Mouse (Mus musculus) liver, adult 2 months (tissue): ENCODE data around the gene Glyatl3. TPM values are rescaled to one million over a fixed set of nuclear protein-coding genes. Genes with fewer than 3 reads are reported as not detected.
A peak's percentile ranks its signal among the peaks of the same experiment; 100 is the strongest.

Experiments
- DNase-seq: peaks from one replicate; pipeline ENCODE4 v3.0.0-alpha.2; 2011; ENCODE audit warnings: low read depth, low spot score; ENCODE audit errors: extremely low read depth
- H3K27ac ChIP-seq: fragments of 200-500 bp; replicated peaks from 2 replicates; pipeline ENCODE4 v1.5.1; 2012; ENCODE audit warnings: low read depth, mild to moderate bottlenecking, control low read depth, inconsistent platforms, low read length; ENCODE audit not compliant: insufficient read depth
- H3K27me3 ChIP-seq: fragments of 200-500 bp; 2 replicates; pipeline ENCODE4 v1.6.1; 2012; ENCODE audit warnings: mild to moderate bottlenecking, moderate library complexity, low read length, inconsistent platforms; ENCODE audit not compliant: control insufficient read depth, insufficient read depth
- H3K36me3 ChIP-seq: fragments of 200-500 bp; 2 replicates; pipeline ENCODE4 v1.6.1; 2012; ENCODE audit warnings: low read length, inconsistent platforms; ENCODE audit not compliant: control insufficient read depth, insufficient read depth
- H3K4me1 ChIP-seq: fragments of 200-500 bp; 2 replicates; pipeline ENCODE4 v1.6.1; 2011; ENCODE audit warnings: low read length; ENCODE audit not compliant: control insufficient read depth, insufficient read depth
- H3K4me3 ChIP-seq: fragments of 200-500 bp; 2 replicates; pipeline ENCODE4 v1.5.1; 2011; ENCODE audit warnings: low read depth, mild to moderate bottlenecking, control low read depth, low read length, moderate library complexity; ENCODE audit not compliant: insufficient read depth
- H3K79me2 ChIP-seq: fragments of 200-500 bp; 2 replicates; pipeline ENCODE4 v1.6.1; 2012; ENCODE audit warnings: inconsistent platforms, mild to moderate bottlenecking, low read length, moderate library complexity; ENCODE audit not compliant: control insufficient read depth, insufficient read depth
- H3K9ac ChIP-seq: fragments of 200-500 bp; 2 replicates; pipeline ENCODE4 v1.6.1; 2012; ENCODE audit warnings: low read depth, mild to moderate bottlenecking, control low read depth, inconsistent platforms, low read length
- CTCF ChIP-seq: fragments of 200-500 bp; IDR thresholded peaks from 2 replicates; pipeline ENCODE4 v1.5.1; 2011; ENCODE audit warnings: low read depth, low read length, control low read depth
- POLR2A ChIP-seq: fragments of 200-500 bp; IDR thresholded peaks from 2 replicates; pipeline ENCODE4 v1.6.1; 2011; ENCODE audit warnings: low read length, control low read depth; ENCODE audit not compliant: insufficient read depth; ENCODE audit errors: extremely low read depth
- WGBS: fragments of 180-500 bp; shearing (Covaris S2); methylation state at CpG from one replicate; pipeline ENCODE4 v1.1.7; 2018; 5-methylcytosine and 5-hydroxymethylcytosine counted together
- polyA plus RNA-seq: library from polyadenylated mRNA; depleted of rRNA; stranded (reverse); fragments of >200 nt; gene quantifications from 2 replicates; pipeline ENCODE4 v1.2.3, GENCODE M21; 2012; rRNA removed
- total RNA-seq: library from RNA; depleted of rRNA; stranded (reverse); fragments of >200 nt; gene quantifications from 2 replicates; pipeline ENCODE4 v1.2.3, GENCODE M21; 2014; rRNA removed

Gene Glyatl3
- total and polyA plus RNA-seq, 2 experiments: not detected

DNA sequence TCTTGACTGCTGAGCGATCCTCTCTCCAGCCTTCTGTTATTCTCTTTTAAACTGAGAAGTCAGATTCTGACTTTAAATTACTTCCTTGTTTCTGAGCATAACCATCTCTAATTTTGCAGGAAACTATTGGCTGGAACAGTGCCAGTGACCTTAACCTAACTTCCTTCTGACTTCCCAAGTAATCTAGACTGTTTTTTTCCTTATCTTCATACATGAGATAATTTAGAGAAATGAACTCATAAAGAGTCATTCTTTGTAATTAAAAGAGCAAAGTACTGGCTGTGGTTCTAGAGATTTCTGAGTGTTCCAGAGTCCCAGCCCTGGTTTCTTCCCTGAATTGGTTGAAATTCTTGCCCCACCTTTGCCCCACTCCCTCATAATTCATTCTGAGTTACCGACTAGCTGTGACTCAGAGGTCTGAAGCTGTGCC lies 40.6 kb downstream of the Glyatl3 start:
- DNase-seq: peak; percentile 50
- no peak for TF ChIP-seq POLR2A
- no peak for TF ChIP-seq CTCF
- WGBS: 68% methylated on average over 2 of the region's 2 CpGs

DNA sequence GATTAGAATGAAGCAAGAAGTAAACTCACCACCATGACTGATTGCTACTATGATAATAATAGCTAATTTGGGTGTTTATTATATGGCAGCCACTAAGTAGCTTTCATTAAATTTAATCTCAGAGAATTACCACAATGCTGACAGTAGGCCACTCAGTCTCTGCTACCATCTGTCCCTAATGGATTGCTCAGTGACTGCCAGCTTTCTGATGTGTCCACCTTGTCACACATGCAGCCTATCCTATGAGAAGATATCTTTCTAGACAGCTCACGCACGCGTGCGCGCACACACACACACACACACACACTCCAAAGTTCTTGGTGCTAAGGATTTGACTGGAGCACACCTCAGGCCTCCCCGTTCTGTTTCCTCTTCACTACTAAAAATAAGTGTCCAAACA lies 41.5 kb downstream of the Glyatl3 start:
- Histone ChIP-seq H3K27me3 (no peaks in the 10 kb centered on the region), H3K36me3 (no peaks in the 10 kb centered on the region), H3K9ac (no peak overlapping the region), H3K27ac (no peak overlapping the region), H3K4me3 (no peak overlapping the region), H3K79me2 (no peaks in the 10 kb centered on the region), H3K4me1 (no peaks in the 10 kb centered on the region)
- DNase-seq: no peak
- WGBS: 97% methylated on average over 6 of the region's 6 CpGs
- TF ChIP-seq POLR2A: no peak
- TF ChIP-seq CTCF: no peak

More for the DNA sequence above, 40.6 kb downstream of the Glyatl3 start:
- no peaks in the 10 kb centered on the region for H3K4me1 ChIP-seq
- no peak overlapping the region for H3K27ac ChIP-seq
- no peaks in the 10 kb centered on the region for H3K79me2 ChIP-seq
- no peak overlapping the region for H3K4me3 ChIP-seq
- no peaks in the 10 kb centered on the region for H3K27me3 ChIP-seq
- no peak overlapping the region for H3K9ac ChIP-seq
- no peaks in the 10 kb centered on the region for H3K36me3 ChIP-seq

DNA sequence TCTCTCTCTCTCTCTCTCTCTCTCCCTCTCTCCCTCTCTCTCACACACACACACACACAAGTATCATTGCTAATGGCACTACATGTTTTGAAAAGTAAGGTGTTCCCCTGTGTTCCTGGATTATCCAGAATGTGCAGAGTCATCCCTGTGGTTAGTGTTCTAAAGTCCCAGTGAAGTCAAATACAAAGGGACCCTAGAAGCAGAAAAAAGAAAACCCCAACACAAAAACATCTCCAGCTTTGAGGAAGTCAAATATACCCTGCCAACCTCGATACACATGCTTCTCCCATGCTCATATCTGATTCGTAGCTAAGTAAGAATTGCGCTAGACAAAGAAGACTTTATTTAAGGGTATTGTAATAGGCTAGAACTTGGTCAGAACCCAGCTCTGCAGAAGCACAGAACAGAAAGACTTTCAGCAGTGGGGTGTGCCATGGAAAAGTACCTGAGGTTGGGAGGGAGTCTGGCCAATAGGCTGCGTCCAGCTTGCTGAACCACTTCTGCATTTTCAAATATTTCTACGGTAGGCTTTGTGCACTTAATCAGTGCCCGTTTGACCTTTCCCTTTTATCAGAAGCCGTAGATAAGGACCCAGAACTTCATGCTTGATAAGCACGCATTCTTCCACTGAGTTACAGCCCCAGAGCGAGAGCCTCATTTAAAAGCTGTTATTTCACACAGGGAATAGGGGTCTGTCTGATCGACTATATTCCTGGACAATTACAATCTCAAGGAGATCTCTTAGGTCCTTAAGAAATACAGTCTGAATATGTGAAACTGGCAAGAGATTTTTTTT lies 45.0 kb downstream of the Glyatl3 start:
- TF ChIP-seq POLR2A (no peak), CTCF (no peak)
- DNase-seq: no peak
- H3K79me2 ChIP-seq: no peaks in the 10 kb centered on the region
- H3K9ac ChIP-seq: no peak overlapping the region
- 26% methylated on average over 10 of the region's 10 CpGs for WGBS
- no peaks in the 10 kb centered on the region for H3K36me3 ChIP-seq
- H3K4me3 ChIP-seq: no peak overlapping the region
- no peaks in the 10 kb centered on the region for H3K27me3 ChIP-seq
- H3K27ac ChIP-seq: no peak overlapping the region
- no peaks in the 10 kb centered on the region for H3K4me1 ChIP-seq

DNA sequence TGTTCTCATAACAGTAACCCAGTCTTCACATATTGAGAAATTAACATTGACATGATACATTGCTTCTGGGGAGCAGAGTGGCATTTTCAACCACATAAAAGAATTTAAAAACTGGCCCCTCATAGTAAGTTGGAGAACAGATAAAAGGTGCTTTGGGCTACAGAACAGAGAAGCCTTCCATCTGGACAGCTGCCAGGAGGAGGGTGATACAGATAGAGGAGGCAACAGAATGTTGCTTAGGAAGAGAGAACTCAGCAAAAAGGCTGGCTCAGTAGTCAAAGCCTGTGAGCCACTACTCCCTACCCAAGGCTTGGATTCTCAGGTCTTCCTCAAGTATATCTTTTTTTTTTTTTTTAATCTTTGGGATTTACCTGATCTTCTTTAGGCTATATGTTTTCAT lies 59.1 kb downstream of the Glyatl3 start:
- TF ChIP-seq CTCF (no peak), POLR2A (no peak)
- Histone ChIP-seq H3K27me3 (no peaks in the 10 kb centered on the region), H3K4me3 (no peak overlapping the region), H3K79me2 (no peaks in the 10 kb centered on the region), H3K36me3 (no peaks in the 10 kb centered on the region), H3K9ac (no peak overlapping the region), H3K4me1 (no peaks in the 10 kb centered on the region), H3K27ac (no peak overlapping the region)
- no peak for DNase-seq

Other genes with a start within 250 kb of the Glyatl3 start
- not detected in 2 replicates for gene Esp1, start 187.2 kb downstream of the Glyatl3 start, total RNA-seq
- gene Esp1, start 187.2 kb downstream of the Glyatl3 start, polyA plus RNA-seq: not detected in 2 replicates
- gene Crisp2, start 107.3 kb downstream of the Glyatl3 start, total RNA-seq: 0.20 and 0.74 TPM in 2 replicates
- 0.21 TPM in 1 of 2 replicates, not detected in the other for gene Crisp2, start 107.3 kb downstream of the Glyatl3 start, polyA plus RNA-seq
- not detected in 2 replicates for gene Rhag, start 103.2 kb downstream of the Glyatl3 start, total RNA-seq
- gene Rhag, start 103.2 kb downstream of the Glyatl3 start, polyA plus RNA-seq: not detected in 2 replicates
- 0.92 and 0.94 TPM in 2 replicates for gene 9130008F23Rik, start 33.8 kb downstream of the Glyatl3 start, total RNA-seq
- gene 9130008F23Rik, start 33.8 kb downstream of the Glyatl3 start, polyA plus RNA-seq: 0.12 and 0.32 TPM in 2 replicates
- gene Mut, start 20.3 kb upstream of the Glyatl3 start, total RNA-seq: 142 and 209 TPM in 2 replicates
- gene Mut, start 20.3 kb upstream of the Glyatl3 start, polyA plus RNA-seq: 34.2 and 35.2 TPM in 2 replicates
- 3.4 and 3.8 TPM in 2 replicates for gene Cenpq, start 20.7 kb upstream of the Glyatl3 start, total RNA-seq
- 0.42 and 0.65 TPM in 2 replicates for gene Cenpq, start 20.7 kb upstream of the Glyatl3 start, polyA plus RNA-seq